Comparison of ENCODE assay signal across 28 mouse cellular contexts in the genomic region with DNA sequence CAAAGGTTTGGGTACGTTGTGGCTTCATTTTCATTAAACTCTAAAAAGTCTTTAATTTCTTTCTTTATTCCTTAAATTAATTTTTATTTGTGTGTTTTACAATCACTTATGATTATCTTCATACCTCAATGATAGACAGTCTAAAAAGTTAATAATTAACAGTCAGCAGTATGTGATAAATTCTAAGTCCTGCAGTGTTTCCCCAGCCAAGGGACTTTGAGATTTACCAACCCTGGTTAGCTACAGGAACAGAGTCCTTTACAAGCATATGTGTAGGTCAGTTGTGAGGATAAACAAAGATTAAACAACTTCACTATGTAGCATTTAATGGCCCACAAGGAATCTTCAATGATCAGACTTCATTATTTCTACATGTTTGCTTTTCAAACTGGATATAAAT.
A peak's percentile ranks its signal among the peaks of the same experiment; 100 is the strongest.
DNase-seq lines count a peak whose midpoint lies in the region; ATAC-seq and TF ChIP-seq lines count a peak whose summit lies in the region.
"Had no signal": no experiment of that assay in that cellular context is flagged by ENCODE, and none has a peak within 500 bp of the region (broad histone marks: within the 10 kb centered on the region; RNA-seq: fewer than 3 reads in every experiment).

No protein-coding gene starts in this region.

- WGBS in intestine, embryonic 15.5 days, result 77% methylated on average over 1 of the region's 1 CpGs
- WGBS in intestine, postnatal 0 days, result 83% methylated on average over 1 of the region's 1 CpGs
- WGBS in liver, adult 2 months, result 79% methylated on average over 1 of the region's 1 CpGs
- 57% methylated on average over 1 of the region's 1 CpGs for WGBS in liver, embryonic 12.5 days (ENCODE audit: insufficient replicate concordance)
- WGBS in intestine, embryonic 16.5 days, result 76% methylated on average over 1 of the region's 1 CpGs

- H3K36me3 ChIP-seq in intestine, embryonic 15.5 days, result no peaks in the 10 kb centered on the region
- no peaks in the 10 kb centered on the region for H3K36me3 ChIP-seq in intestine, postnatal 0 days (ENCODE audit: control insufficient read depth, insufficient read depth)
- no peaks in the 10 kb centered on the region for H3K36me3 ChIP-seq in liver, adult 2 months (ENCODE audit: control insufficient read depth, insufficient read depth, low read length)
- no peaks in the 10 kb centered on the region for H3K36me3 ChIP-seq in liver, embryonic 12.5 days
- no peaks in the 10 kb centered on the region for H3K36me3 ChIP-seq in intestine, embryonic 16.5 days (ENCODE audit: control insufficient read depth, insufficient read depth, low read length)
- H3K36me3 ChIP-seq: embryonic facial prominence, embryonic 13.5 days; embryonic facial prominence, embryonic 15.5 days; forebrain, embryonic 10.5 days; forebrain, embryonic 12.5 days; G1E had no signal

- H3K9ac ChIP-seq in intestine, embryonic 15.5 days, result no peak overlapping the region
- no peak overlapping the region for H3K9ac ChIP-seq in intestine, postnatal 0 days (ENCODE audit: low read depth, low read length)
- no peak overlapping the region for H3K9ac ChIP-seq in liver, adult 2 months (ENCODE audit: low read depth, low read length)
- H3K9ac ChIP-seq in liver, embryonic 12.5 days, result no peak overlapping the region
- no peak overlapping the region for H3K9ac ChIP-seq in intestine, embryonic 16.5 days (ENCODE audit: low read depth, low read length)
- H3K9ac ChIP-seq: embryonic facial prominence, embryonic 13.5 days; embryonic facial prominence, embryonic 15.5 days; forebrain, embryonic 12.5 days had no signal

- peak; percentile 88 for ATAC-seq in intestine, embryonic 15.5 days
- ATAC-seq in intestine, postnatal 0 days, result no peak
- ATAC-seq in liver, embryonic 12.5 days, result no peak
- ATAC-seq in intestine, embryonic 16.5 days, result peak; percentile 94
- ATAC-seq: activated CD4-positive, CD25-positive, alpha-beta regulatory T cell, adult 4 months; CD4-positive, CD25-positive, alpha-beta regulatory T cell, adult 4 months; forebrain, embryonic 14.5 days; forebrain, embryonic 16.5 days; Patski had no signal

- no peak overlapping the region for H3K4me3 ChIP-seq in intestine, embryonic 15.5 days (replicated peaks)
- H3K4me3 ChIP-seq in intestine, postnatal 0 days (ENCODE audit: low read depth, low read length), result no peak overlapping the region
- H3K4me3 ChIP-seq in liver, adult 2 months (ENCODE audit: insufficient read depth, low read depth, low read length), result no peak overlapping the region
- no peak overlapping the region for H3K4me3 ChIP-seq in liver, embryonic 12.5 days
- H3K4me3 ChIP-seq in intestine, embryonic 16.5 days (ENCODE audit: low read length), result no peak overlapping the region
- H3K4me3 ChIP-seq: embryonic facial prominence, embryonic 13.5 days; embryonic facial prominence, embryonic 15.5 days; erythroblast, embryonic 14.5 days; forebrain, embryonic 10.5 days; forebrain, embryonic 12.5 days had no signal

- no peak for TF ChIP-seq CTCF in intestine, postnatal 0 days (IDR thresholded peaks at IDR 0.05; ENCODE audit: low read depth)
- no peak for TF ChIP-seq CTCF in liver, adult 2 months (IDR thresholded peaks at IDR 0.05; ENCODE audit: low read depth, low read length)

- H3K27ac ChIP-seq in intestine, embryonic 15.5 days, result no peak overlapping the region
- H3K27ac ChIP-seq in intestine, postnatal 0 days (ENCODE audit: low read depth, low read length), result no peak overlapping the region
- H3K27ac ChIP-seq in liver, adult 2 months (replicated peaks; ENCODE audit: insufficient read depth, low read depth, low read length), result no peak overlapping the region
- no peak overlapping the region for H3K27ac ChIP-seq in liver, embryonic 12.5 days
- H3K27ac ChIP-seq in intestine, embryonic 16.5 days (ENCODE audit: low read length), result no peak overlapping the region
- H3K27ac ChIP-seq: embryonic facial prominence, embryonic 13.5 days; embryonic facial prominence, embryonic 15.5 days; forebrain, embryonic 10.5 days; forebrain, embryonic 12.5 days had no signal

- no peaks in the 10 kb centered on the region for H3K9me3 ChIP-seq in intestine, embryonic 15.5 days
- no peaks in the 10 kb centered on the region for H3K9me3 ChIP-seq in intestine, postnatal 0 days (ENCODE audit: control insufficient read depth)
- H3K9me3 ChIP-seq in liver, embryonic 12.5 days (replicated peaks), result no peaks in the 10 kb centered on the region
- H3K9me3 ChIP-seq in intestine, embryonic 16.5 days (ENCODE audit: control insufficient read depth, low read length), result no peaks in the 10 kb centered on the region
- H3K9me3 ChIP-seq: embryonic facial prominence, embryonic 13.5 days; embryonic facial prominence, embryonic 15.5 days; forebrain, embryonic 10.5 days; forebrain, embryonic 12.5 days; G1E had no signal

- H3K27me3 ChIP-seq in intestine, embryonic 15.5 days (replicated peaks), result no peaks in the 10 kb centered on the region
- no peaks in the 10 kb centered on the region for H3K27me3 ChIP-seq in intestine, postnatal 0 days (replicated peaks; ENCODE audit: control insufficient read depth, insufficient read depth, low read length)
- no peaks in the 10 kb centered on the region for H3K27me3 ChIP-seq in liver, adult 2 months (ENCODE audit: control insufficient read depth, insufficient read depth, low read length)
- H3K27me3 ChIP-seq in liver, embryonic 12.5 days (replicated peaks), result no peaks in the 10 kb centered on the region
- no peaks in the 10 kb centered on the region for H3K27me3 ChIP-seq in intestine, embryonic 16.5 days (replicated peaks; ENCODE audit: control insufficient read depth, insufficient read depth, low read length)
- H3K27me3 ChIP-seq: CH12.LX; embryonic facial prominence, embryonic 13.5 days; embryonic facial prominence, embryonic 15.5 days; forebrain, embryonic 12.5 days; Patski had no signal

- H3K79me2 ChIP-seq in liver, adult 2 months (ENCODE audit: control insufficient read depth, insufficient read depth, low read length), result no peaks in the 10 kb centered on the region

- DNase-seq in liver, adult 2 months (ENCODE audit: extremely low read depth, low read depth, low spot score), result peak; percentile 25
- DNase-seq: adrenal gland, adult 8-10 months; adrenal gland, postnatal 14 days; adrenal gland, postnatal 36 days; B cell, adult 2 months; cerebellum, adult 11 months; cerebellum, adult 18-20 months; cerebellum, adult 8-10 months; cerebellum, adult 9-11 months; cerebellum, postnatal 14 days; cerebellum, postnatal 36 days; embryo, embryonic 11 days had no signal

- TF ChIP-seq POLR2A in liver, adult 2 months (IDR thresholded peaks at IDR 0.05; ENCODE audit: extremely low read depth, insufficient read depth, low read length), result no peak

- no peak overlapping the region for H3K4me2 ChIP-seq in intestine, embryonic 15.5 days (replicated peaks)
- H3K4me2 ChIP-seq in intestine, postnatal 0 days (replicated peaks; ENCODE audit: low read depth), result no peak overlapping the region
- H3K4me2 ChIP-seq in liver, embryonic 12.5 days, result no peak overlapping the region
- H3K4me2 ChIP-seq in intestine, embryonic 16.5 days (ENCODE audit: low read depth, low read length), result no peak overlapping the region
- H3K4me2 ChIP-seq: embryonic facial prominence, embryonic 13.5 days; embryonic facial prominence, embryonic 15.5 days; forebrain, embryonic 12.5 days had no signal

- no peaks in the 10 kb centered on the region for H3K4me1 ChIP-seq in intestine, embryonic 15.5 days (replicated peaks)
- no peaks in the 10 kb centered on the region for H3K4me1 ChIP-seq in intestine, postnatal 0 days (replicated peaks; ENCODE audit: control insufficient read depth, insufficient read depth, low read length)
- no peaks in the 10 kb centered on the region for H3K4me1 ChIP-seq in liver, adult 2 months (ENCODE audit: control insufficient read depth, insufficient read depth, low read length)
- no peaks in the 10 kb centered on the region for H3K4me1 ChIP-seq in liver, embryonic 12.5 days
- H3K4me1 ChIP-seq in intestine, embryonic 16.5 days (ENCODE audit: control insufficient read depth, insufficient read depth, low read length), result no peaks in the 10 kb centered on the region
- H3K4me1 ChIP-seq: embryonic facial prominence, embryonic 13.5 days; embryonic facial prominence, embryonic 15.5 days; forebrain, embryonic 10.5 days; forebrain, embryonic 12.5 days had no signal

Comparison
In these comparisons a context has a peak if more than half of its experiments do, and no peak if none do; other contexts are left out.
1. ATAC-seq: peak in intestine, embryonic 15.5 days (single experiment) and intestine, embryonic 16.5 days (single experiment); none in intestine, postnatal 0 days (single experiment) and liver, embryonic 12.5 days (single experiment).